Mouse (Mus musculus) frontal cortex, adult 2 months (tissue): Measurements from ENCODE around the gene Prrt4. TPM values are rescaled to one million over a fixed set of nuclear protein-coding genes. Genes with fewer than 3 reads are reported as not detected.
A peak's percentile ranks its signal among the peaks of the same experiment; 100 is the strongest.
"Not testable (repeated sequence)": the region's sequence is repeated elsewhere in the genome, so short reads cannot be mapped to it uniquely, and the experiment has no call there.

Experiments used
- DNase-seq, 2 experiments: peaks; one replicate each; pipeline ENCODE4 v3.0.0; 2022; ENCODE audit warnings: low spot score in 1 of 2; ENCODE audit errors: extremely low spot score in 1 of 2
- polyA plus RNA-seq: library from polyadenylated mRNA; depleted of rRNA; stranded (reverse); fragments of >200 nt; gene quantifications from 2 replicates; pipeline ENCODE4 v1.2.3, GENCODE M21; 2012

The Prrt4 gene
- polyA plus RNA-seq, 1 experiment, result 3.7 TPM

DNA sequence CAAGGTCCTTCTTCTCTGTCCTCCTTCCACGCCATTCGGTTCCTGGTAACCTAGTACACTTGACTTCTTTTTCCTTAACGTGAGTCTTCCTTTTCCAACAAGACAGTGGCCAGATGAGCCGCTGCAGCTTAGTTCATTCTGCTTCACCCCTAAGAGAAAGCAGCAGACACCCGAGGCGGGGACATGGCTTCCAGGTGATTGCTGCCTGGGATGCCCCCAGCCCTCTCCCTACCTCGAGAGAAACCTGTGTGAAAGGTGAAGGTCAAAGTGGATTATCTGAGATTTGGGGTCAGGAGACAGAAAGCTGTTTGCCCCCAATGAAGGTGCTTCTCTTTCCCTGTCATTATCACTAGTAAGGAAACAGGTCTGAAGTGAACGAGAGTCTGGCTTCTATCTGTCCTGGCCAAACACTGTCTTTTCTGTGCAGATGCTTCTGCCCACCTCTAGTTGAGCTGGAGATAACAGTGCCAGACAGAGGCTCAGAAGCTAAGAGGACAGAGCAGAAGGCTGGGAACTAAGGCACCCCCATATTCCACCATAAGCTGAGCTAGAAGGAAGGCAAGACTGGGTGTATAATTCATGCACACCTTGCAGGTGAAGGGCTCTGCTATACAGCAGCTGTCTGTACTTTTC lies 20.0 kb upstream of the Prrt4 start:
- DNase-seq, result no peak

DNA sequence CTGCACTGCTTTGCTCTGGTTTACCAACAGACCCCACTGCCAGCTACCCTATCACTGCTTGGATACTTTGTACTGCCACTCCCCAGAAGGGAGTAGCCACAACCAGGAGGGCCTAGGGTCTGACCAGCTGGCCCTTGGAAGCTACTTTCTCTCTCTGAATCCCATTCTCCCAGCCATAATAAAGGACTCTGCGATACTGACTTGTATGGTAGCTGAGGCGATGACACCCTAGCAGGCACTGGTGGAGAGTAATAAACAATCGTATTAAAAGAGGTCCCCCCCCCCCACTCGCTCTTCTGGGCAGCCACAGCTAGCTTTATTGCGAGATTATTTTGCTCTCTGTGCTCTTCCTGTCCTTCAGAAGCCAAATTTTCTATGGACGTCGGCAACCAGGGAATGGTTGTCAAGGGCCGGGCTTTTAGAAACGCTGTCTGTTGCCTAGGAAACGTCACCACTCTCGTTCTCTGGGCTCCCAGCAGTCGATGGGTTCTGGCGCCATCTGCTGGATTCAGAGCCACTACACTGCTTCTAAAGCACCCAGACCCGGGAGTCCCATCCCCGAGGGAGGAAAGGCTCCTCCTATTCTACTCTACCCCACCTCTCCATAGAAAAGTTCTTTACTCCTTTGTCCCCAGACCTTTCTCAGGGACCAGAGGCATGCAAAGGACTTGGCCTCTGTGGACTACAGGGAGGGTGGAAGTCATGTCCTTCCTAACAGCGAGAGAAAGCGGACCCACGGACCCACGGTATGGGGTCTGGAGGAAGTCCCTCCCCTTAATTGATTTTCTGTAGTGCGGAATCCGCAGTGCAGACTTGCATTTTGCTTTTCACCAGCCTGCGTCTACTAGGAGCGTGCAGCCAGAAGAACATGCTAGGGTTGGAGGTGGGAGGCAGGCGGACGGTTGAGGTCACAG lies 19.2 kb upstream of the Prrt4 start:
- DNase-seq, result peak; percentile 87 to 98

DNA sequence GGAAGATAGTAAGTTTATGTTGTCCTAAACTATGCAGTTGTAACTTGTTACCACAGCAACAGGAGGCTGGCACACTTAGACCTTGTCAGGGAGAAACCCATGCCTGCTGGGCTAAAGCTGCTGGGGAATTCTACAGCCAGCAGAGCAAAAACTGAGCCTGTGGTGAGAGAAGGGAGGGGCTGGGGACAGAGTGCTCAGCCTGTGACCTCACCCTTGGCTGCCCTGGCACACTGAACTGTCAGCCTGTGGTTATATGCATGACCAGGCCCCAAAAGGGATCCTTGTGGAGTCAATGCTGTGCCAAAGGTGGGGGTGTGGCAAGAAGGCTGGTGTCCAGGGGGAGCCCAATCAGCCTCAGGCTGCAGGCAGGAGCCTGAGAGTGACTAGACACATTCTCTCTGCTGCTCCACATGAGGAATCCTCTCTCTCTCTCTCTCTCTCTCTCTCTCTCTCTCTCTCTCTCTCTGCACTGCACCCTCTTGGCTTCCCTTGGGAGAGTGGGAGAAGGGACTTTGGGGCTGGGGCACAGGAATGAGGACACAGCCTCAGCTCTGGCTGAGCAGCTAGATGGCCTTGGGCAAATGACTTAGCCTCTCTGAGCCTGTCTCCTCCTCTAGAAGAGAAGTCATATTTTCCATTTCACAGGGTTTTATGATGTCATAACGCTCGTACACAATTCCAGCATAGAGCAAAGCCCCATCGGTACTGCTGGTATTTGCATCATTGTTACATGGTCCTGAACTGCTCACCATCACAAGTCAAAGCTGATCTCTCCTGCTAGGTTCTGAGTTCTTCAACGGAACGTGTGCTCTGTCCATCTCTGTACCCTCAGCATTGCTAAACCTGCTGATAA lies 16.7 kb upstream of the Prrt4 start:
- no peak for DNase-seq

DNA sequence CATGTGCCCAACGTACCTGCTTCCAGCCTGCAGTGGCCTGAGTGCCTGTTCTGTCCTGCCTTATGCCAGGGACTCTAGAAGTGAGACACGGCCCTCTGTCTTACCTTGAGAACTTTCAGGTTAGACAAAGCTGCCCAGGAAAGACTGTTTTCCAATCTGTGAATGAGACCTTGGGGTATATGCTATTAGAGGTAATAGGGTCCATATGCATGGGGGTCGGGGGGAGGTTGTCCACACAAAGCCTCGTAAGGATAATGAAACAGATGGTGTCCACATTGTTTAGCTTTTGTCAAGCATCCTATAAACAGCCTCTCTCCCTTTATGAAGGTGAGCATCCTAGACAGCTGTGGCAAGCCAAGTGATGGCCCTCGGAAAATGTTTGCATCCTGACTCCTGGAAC lies 15.8 kb upstream of the Prrt4 start:
- DNase-seq, result no peak

DNA sequence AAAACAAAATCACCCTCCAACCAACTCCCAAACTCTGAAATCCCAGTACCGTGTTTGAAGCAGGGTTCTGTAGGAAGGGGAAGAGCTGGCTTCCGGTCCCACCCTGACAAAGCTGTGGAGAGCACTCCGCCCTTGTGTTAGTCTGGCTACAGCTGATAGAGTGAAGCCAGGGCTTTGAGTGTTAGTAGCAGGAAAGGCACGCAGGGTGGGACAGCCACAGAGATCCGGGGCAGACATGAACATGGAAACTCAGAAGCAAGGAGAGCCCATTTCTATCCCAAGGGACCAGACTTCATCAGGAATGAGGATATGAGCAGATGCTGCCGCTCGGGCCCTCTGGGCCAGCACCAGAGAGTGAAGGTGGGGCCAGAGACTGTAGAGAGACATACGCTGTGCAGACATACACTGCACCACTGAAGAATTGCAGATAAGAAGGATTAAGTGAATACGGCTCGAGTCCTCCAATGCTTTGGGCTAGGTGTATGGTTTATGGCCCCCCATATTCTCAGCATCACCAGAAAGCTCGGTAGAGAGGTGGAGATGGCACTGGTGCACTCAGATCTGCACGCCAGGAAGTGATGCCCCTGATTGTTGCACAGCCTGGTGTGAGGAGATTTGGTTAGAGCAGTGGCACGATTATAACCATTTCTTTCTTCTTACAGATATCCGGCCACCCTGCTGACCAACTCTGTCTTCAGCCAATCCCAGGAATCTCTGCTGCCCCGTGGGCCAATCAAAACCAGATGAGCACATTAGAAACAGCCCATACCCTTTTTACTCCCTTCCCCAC lies 14.8 kb upstream of the Prrt4 start:
- no peak for DNase-seq

DNA sequence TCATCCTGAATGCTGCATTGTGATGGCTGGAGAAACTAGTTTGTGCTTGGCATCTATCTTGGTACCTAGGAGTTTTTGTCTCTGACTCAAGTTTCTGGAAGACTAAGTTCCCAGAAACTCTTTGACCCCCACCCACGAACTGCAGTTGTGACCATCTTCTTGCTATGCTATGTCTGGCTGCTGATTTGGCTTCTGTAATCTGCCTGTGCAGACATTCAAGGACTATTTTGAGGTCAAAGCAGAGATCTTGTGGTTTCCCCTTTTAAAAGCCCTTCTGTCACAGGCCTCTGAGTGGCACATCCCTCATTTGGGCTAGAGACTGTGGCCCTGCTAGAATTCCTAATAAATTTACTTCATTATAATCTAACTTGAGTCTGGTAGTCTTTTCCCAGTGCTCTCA lies 8.6 kb upstream of the Prrt4 start:
- DNase-seq, result no peak

DNA sequence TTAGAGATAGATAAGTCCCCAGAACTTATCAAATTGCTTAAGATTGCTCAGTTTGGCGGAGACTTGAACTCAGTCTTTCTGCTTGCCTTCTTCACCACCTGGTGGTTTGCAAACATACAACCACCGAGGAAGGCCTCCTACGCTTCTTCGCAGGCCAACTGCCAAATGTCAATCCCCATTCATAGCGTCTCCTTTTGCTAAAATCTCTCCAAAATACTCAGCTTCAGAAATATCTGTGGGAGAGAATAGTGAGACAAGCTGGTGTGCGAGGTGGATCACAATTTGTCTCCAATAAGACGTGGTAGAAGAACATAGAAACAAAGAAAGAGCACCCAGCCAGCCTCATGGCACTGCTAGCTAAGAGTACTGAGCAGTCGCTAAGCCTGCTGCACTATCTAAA lies 459 bp upstream of the Prrt4 start:
- DNase-seq, result peak in 1 of 2 experiments; percentile 78

DNA sequence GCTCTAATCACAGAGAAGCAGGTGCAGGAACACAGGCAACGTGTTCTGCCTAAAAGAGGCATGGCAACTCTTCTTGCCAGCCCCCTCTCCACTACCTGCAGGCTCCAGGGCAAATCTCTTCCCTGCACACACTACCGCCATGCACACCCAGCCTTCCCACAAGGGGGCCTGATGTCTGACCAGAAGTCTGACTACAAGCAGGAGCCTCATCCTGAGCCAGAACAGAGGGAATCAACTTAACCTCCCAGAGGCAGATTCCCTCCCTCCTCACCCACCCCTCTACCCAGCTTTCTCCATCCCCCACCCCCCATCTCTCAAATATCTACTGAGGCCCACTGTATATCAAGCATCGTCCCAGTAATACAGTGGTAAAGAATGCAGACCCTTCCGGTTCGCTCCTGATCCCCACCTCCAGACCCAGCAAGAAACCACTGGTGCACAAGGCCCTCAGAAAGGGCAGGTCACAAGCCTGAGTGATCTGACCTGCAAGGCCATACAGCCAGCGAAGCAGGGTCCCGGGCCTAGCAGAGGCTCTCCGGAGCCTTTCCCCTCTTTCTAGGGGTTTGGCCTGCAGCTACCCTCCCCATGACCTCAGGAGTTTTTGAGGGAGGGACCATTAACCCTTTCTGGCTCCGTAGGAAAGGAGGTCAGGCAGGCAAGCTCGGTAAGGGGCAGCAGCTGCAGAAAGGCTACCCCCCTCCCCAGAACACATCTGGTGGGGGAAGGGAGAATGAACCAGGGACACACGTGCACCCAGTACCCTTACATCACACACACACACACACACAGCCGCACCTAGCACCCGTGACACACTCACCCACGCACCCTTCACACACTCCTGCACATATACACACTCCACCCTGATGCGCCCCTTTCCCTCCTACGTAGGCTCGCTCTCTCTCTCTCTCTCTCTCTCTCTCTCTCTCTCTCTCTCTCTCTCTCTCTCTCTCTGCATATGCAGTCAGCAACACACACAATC lies 1.2 kb downstream of the Prrt4 start:
- DNase-seq, result peak in 1 of 2 experiments; percentile 35

DNA sequence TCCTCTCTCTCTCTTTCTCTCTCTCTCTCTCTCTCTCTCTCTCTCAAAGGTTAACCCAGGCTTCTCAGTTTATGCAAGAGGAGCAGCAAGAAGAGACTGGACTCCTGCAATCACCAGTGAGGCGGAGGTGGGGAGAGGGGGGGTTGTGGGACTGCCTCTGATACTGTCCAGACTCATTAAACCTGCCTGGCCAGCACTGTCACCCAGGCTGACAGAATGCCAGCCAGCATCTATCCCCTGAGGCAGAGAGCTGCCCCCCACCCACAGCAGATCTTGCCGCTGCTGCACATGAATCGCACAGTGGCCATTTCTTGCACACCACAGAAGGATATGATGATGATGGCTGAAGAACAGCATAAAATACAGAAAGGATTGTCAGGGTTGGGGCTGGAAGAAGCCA lies 4.3 kb downstream of the Prrt4 start:
- DNase-seq, result no peak

DNA sequence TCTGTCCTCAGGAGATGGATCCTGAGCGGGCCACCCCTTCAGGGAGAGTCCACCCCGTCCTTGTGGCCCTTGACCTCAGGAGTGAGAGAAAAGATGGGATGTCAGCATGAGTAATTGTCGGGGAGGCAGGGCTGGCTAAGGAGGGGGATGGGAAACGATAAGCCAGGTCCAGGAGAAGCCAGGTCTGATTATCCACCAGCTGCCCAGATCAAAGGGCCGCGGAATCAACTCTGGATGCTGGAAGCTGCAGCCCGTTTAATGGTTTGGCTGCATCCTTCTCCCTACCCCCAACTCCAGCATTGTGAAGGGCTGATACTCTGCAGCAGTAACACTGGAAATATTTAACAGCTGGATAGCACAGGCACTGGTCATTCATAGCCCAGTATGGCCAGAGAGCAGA lies 5.0 kb downstream of the Prrt4 start:
- DNase-seq, result no peak

DNA sequence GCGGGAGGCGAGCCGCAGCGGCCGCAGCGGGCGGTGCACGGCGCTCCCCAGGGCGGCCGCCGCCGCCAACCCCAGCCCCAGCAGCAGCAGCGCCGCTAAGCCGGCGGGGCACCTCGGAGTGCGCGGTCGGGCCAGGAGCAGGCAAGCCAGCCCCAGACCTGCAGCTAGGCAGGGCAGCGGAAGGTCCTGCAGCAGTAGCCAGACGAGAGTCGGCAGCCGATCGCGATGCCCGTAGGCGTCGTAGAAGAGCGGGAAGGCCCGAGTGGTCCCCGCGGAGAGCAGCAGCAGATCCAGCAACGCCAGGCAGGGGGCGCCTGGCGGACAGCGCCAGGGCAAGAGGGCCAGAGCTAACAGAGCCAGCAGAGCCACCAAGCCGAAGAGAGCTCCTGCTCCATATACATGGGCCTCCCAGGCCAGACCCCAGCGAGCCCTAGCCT lies 8.4 kb downstream of the Prrt4 start:
- peak in 1 of 2 experiments; percentile 71 for DNase-seq

DNA sequence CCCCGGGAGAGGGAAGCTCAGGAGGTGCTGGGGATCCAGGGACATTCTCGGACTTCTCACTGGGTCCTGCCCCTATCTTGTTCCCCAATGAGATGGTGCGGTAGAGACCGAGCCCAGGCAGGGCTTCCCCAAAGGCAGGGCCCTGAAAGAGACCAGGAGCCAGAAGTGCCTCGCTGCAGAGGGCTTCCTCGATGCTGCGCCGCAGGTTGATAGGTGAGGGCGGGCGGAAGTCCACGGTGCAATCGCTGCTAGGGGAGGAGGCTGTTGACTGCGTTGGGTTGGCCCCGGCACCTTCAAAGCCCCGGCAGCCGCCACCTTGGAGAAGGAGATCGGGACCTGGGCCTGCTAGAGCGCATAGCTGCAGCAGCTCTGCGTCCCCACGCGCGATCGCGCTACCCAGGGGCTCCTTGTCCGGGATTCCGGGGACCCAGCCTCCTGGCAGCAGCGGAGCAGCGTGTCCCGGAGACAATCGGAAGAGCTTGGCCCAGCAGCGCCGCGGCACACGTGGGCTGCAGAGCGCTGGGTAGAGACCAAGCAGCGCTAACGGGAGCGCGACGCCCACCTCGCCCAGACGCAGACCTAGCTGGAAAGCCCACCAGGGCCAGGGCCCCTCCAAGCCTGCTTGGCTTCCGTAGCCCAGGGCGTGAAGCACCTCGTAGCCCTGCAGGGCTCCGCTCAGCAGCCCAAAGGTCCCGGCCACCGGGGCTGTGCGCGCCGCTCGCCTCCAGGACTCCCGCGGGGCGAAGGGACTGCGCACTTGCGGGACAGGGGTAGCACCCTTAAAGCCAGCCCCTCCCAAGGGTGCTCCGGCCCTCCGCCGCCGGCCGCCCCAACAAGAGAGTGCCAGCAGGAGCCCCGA lies 9.1 kb downstream of the Prrt4 start:
- DNase-seq, result no peak

DNA sequence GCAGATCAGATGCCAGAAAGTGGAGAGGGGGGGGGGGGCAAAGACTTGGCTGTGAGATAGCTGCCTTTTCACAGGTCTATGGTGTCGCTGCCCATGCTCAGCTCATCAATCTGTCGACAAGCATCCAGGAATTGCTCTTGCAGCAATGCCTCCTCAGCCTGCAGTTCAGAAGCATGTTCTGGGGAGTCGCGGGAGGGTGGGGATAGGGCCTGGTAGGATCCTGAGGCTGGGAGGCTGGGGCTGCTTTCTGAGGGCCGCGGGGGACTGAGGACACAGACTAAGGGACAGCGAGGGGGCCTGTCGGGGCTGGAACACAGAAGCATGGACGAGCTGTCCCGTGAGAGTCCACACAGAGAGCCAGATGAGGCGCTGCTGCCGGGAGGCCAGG lies 9.7 kb downstream of the Prrt4 start:
- DNase-seq, result no peak

DNA sequence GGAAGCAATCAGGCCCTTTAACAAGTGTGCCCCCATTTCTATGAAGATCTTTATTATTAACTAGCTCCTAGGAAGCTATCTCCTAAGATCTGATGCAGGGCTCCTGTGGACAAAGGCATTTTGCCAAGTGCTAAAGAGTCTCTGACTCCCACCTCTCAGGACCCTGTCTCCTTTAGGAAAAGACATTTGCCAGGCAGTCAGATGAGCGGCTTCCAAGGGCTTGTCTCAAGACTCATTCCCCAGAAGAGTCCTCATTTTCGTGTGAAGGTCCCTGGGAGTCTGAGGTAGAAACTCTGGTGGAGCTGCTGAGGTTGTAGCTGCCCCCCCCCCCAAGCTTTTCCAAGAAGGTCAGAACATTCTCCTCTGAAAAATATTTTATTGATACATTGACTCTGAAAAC lies 10.5 kb downstream of the Prrt4 start:
- no peak for DNase-seq

DNA sequence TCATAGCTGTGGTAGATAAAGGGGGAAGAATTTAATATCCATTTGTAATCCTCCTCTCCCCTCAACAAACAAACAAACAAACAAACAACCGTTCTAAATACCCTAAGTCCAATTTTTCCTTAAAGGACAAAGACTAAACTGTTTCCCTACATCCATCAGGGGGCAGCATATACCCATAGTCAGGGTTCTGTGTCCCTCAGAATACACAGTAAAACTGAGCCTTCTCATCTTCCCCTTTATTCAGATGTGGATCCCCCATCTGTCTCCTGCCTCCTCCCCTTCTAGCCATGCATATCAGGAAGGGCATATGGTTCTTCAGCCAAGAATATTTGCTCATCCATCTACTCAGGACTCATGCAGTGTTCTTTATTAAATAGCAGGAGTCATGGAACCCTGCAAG lies 13.2 kb downstream of the Prrt4 start:
- peak in 1 of 2 experiments; percentile 84 for DNase-seq

DNA sequence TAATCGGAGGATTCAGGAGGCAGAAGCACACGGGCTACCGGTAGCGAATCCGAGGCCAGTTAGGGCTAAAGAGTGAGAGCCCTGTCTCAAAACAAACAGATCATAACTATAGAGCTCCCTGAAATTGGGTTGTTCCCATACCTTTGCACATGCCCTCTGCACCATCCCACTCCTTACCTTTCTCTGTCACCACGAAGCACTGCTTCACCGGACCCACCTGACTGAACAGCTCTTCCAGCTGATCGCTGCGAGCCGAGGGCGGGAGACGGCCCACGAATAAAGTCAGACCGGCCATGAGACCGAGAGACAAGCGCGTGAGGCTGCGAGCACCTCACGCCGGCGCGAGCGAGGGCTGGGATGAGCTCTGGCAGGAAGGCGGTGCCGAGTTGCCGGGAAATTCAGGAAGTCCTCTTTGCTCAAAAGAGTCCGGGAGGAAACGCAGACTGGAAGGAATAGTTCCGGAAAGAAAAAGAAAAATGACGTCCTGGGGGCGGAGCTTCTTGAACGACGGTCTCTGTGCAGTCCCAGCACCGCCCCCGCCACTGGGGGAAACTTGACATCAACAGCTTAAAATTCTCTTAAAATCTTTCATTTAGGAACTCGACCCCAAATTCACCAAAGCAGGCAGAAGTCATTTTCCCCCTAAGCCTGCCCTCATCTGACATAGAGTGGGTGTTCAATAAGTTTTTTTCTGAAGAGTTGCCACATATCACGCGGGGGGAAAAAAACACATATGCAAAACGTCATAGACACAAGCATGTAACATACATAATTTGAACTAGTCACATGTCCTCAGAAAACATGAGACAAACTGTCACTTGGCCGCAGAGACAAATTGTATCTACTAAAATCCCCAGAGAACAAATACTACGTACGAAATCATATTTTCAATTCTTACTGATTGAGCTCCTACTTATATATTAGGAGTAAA lies 14.8 kb downstream of the Prrt4 start, which contains the start of gene Rbm28:
TSS of gene Rbm28 (minus strand) at position 693 of the 931 bp plus-strand sequence.
- peak; percentile 83 to 98 for DNase-seq

DNA sequence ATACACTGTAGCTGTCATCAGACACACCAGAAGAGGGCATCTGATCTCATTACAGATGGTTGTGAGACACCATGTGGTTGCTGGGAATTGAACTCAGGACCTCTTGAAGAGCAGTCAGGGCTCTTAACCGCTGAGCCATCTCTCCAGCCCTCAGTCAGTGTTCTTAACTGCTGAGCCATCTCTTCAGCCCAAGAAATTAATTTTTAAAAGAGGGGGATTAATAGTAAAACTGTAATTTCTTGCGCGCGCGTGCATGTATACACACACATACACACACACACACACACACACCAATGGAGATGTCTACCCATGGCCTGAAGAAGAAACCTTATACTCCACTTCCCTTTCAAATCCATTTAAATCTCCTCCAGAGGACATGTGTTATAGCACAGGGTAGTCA lies 18.1 kb downstream of the Prrt4 start:
- DNase-seq, result not testable (repeated sequence)
